Mouse (Mus musculus) frontal cortex, postnatal 36 days (tissue): ENCODE data around the gene Sestd1.

Experiments used
- DNase-seq, 2 experiments: peaks; one replicate each; pipeline ENCODE4 v3.0.0; 2022; ENCODE audit warnings: low spot score in 2 of 2

Gene Sestd1

DNA sequence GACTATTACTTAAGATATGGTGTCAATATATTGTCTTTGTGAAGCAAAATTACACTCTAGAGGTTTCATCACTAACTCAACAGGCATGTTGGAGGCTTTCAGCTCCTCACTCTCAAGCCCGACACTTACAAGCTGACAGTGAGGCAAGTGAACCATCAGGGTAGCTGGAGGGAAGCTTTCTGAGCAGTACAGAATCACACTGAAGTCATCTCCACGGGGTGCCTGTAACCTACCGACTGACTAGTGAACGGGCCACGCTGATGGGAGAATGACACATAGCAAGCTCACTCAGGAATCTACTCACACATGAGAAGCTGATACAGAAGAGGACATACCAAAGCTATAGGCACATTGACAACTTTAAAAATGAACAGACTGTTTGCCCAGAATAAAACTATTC lies 67.5 kb downstream of the Sestd1 start:
- no peak for DNase-seq

DNA sequence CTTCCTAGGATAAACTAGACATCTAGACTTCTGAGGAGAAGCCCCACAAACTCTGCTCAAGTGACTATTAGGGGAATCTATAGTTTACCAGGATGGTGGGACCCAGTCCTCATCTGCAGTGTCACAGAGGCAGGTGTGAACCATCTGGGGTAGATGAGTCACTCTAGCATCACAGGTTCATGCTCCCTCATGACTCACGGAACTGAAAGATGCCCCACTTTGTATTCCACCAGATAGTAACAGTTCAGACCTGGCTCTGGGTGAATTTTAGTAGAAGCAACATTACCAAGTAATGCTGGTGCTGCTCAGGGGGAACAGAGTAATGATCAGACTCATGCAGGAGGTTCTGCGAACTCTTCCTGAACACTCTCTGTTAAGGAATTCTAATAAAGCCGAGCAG lies 73.4 kb downstream of the Sestd1 start:
- DNase-seq: no peak

DNA sequence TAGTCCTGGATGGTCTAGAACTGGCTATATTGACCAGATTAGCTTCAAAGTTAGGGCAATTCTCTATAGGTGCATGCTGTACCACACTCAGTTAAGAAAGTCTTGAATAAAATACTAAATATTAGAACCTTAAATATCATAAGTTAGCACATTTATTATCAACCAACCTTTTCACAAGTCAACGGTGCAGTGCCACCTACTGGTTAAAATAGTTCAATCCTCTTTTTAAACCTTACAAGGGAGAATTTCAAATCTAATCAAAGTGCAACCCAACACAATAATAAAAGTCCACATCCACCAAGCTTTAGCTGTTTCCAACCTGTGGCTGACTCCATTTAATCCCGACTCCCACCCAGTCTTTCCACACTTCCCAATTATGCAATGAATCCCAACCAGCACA lies 76.5 kb downstream of the Sestd1 start:
- no peak for DNase-seq

GRCm38 (mm10) chr2:77201900-77202299 lies 78.5 kb downstream of the Sestd1 start:
- no peak for DNase-seq

GRCm38 (mm10) chr2:77200958-77201614 lies 79.3 kb downstream of the Sestd1 start:
- DNase-seq: no peak

DNA sequence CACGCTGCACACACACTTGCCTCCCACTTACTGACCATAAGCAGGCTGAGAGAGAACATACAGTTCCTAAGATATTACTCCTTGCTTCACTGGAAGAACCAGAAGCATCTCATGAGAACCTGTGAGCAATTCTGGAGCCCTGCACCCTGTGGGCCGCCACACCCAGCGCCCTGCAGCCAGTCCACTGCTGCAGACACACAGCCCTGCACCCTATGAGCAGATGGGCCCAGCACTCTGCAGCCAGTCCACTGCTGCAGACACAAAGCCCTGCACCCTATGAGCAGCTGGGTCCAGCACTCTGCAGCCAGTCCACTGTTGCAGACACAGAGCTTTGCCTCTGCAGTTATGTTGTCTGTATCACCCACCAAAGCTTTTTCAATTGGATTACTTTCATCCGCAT lies 80.0 kb downstream of the Sestd1 start:
- DNase-seq: no peak

DNA sequence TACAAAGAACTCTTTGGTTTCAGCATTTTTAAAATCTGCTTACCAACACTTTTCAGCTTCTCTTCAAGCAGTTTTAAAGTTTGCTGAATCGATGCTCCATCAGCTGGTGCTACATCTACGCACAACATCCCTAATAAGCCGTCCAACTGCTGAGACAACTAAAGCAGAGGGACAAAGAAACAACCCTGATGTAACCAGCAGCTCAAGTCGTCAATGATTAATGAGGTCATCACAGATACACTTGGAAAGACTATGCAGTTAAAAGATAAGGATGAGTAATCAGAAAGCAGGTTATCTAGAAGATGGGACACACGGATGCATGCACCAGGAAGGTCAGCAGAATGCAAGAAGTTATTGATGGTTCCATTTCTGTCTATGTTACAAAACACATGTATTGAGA lies 82.1 kb downstream of the Sestd1 start:
- no peak for DNase-seq

DNA sequence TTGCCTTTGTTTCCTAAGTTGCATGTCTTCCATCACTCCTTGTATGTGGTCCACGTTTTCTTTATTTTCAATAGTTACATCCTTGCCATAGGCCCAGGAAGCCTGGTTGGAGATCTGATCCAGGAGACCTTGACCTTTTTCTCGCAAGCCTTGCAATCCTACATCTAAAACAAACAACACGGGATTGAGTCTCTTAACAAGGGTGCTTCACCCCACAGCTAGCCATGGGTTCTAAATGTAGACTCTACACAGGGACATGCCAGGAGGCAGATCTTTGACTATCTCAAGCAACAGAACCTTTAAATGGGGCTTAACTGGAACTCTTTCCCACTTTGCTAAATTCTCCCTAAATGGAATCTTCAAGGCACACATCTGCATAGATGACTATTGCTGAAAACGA lies 83.6 kb downstream of the Sestd1 start:
- no peak for DNase-seq

DNA sequence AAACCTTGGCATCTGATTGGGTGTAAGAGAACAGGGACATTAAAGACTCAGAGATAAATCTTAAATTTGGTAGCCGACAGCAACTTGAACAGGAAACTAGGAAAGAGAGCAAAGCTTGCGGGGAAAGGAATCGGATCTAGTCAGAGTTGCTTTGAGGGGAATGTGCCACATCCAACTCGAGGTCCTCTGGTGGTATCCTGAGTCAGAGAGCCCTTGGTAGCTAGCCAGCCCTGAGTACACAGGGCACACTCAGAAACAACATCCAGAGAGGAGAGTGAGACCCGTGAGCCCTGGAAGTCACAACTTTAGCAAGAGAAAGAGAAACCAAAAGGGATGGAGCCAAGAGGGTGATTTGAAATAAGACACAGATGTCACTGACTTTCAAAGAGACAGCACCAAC lies 85.3 kb downstream of the Sestd1 start:
- DNase-seq: no peak

DNA sequence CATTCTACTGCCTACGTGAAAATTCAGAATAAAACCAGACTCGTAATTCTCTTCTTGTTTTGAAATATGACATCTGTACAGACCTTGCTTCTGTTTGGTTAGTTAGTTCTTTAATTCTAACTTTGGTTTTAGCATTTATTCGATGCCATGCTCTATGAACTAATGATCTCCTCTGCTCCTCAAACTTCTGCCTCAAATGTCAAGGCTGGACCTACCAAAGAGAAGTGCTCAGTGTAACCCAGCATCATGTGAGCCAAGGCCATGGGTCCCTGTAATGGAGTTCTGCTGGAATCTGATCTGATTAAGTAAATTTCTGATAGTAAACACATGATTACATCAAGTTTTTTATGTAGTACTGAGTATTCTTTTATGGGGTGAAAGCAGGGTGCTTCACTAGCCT lies 88.6 kb downstream of the Sestd1 start:
- DNase-seq: no peak

DNA sequence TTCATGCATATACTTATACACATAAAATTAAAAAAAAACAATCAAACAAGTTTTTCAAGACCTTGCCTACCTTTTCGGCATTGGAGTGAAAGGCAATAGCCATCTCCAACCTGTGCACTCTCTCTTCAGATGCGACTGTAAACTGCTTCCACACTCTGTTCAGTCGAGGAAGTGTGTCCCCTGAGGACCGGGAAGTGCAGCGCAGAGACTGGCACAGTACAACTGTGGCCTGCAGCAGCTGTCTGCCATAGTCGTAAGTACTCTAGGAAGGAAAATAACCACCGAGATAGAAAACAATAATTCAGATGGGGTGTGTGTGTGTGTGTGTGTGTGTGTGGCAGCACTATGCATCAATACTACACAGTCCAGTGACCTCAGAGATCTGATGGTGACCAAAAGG lies 89.5 kb downstream of the Sestd1 start:
- DNase-seq: no peak

GRCm38 (mm10) chr2:77190301-77190700 lies 90.1 kb downstream of the Sestd1 start:
- no peak for DNase-seq

DNA sequence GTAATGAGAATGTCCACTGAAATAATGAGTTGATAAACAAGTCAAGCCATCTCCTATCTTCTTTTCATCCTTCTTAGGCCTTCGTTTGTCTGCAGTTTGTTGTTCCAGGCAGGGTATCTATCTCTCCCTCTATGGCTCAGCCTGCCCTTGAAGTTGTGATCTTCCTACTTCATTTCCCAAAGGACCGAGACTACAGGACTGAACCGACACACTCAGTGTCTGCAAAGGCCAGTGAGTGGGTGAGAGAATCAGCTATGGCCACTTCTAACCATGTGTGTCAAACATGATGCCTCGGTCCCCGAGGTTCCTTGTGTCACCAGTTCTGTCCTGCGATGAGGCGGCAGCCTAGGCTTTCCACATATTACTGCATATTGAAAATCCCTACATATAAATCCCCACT lies 90.7 kb downstream of the Sestd1 start:
- DNase-seq: no peak

DNA sequence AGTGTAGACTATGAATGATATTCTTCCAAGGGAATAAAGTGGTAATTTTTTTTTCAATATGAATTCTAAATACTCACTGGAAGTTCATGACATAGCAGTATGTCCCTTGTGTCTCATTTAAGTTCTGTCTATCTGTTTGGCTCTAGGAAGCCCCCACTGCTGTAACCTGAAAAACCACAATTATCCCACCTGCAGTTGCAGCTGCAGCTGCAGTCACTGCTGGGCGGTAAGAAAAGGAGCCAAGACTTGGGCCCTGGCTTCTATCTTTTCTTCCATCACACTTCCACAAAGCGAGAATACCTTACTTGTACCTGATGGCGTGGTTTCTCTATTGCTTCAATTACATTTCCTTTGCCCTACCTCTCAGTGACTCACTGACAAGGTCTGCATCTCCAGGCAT lies 92.9 kb downstream of the Sestd1 start:
- DNase-seq: no peak

DNA sequence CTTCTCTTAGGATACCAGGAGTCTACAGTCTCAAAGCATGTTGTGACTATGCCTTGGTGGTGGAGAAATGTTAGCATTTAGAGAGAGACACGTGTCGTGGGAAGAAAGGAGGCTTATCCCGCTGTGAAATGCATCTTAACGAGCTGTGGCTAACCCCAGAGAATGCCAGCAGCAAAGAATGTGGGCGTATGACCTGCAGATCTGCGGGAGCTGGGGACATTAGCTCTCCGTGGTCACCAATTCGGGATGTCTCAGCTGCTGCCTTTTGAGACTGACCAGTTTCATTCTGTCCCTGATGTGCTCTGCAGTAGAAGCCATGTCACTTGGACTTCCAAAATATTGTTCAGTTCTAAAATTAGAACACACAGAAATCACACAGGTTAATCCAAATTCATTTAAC lies 93.5 kb downstream of the Sestd1 start:
- no peak for DNase-seq

GRCm38 (mm10) chr2:77184049-77184571 lies 96.3 kb downstream of the Sestd1 start:
- no peak for DNase-seq

DNA sequence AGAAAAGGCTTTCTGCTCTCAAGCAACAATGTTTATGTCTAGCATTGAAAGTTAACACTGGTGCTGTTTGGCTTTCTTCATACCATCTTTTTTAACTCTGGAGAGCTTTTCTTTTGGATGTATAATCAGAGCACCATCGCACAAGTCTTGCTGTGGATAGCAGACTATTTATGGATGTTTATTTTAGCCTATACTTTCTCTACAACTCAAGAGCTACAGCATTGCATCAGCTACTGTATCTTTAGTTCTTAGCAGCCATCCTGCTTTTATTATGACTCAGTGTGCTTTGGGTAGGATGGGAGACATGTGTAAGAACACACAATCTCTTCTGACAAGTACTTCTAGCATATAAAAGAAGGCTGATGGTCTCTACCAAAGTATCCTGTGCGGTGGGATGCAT lies 96.7 kb downstream of the Sestd1 start:
- DNase-seq: no peak

- no peak for DNase-seq
These were observed 97.4 kb downstream of the Sestd1 start for GRCm38 (mm10) chr2:77182996-77183380.

GRCm38 (mm10) chr2:77182271-77182995 lies 98.0 kb downstream of the Sestd1 start:
- DNase-seq: no peak

DNA sequence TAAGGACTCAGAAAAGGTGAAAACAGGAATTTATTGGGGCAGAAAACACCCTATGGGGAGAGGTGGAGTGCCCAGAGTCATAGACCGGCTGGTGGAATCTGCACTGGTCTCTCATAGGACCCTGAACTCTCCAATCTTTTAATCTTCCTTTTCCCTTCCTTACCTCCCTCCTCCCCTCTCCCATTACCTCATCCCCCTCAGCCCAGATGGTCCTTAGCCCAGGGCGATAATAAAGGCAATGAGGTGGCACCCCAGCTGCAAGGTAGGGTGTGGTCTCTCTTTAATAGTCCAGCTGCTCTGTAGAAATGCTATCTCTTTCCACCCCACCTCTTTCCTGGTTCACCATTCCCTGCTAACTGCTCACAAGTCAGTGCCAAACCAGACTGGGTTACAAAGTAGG lies 102.9 kb downstream of the Sestd1 start:
- DNase-seq: no peak

GRCm38 (mm10) chr2:77176413-77176812 lies 104.0 kb downstream of the Sestd1 start:
- DNase-seq: no peak

DNA sequence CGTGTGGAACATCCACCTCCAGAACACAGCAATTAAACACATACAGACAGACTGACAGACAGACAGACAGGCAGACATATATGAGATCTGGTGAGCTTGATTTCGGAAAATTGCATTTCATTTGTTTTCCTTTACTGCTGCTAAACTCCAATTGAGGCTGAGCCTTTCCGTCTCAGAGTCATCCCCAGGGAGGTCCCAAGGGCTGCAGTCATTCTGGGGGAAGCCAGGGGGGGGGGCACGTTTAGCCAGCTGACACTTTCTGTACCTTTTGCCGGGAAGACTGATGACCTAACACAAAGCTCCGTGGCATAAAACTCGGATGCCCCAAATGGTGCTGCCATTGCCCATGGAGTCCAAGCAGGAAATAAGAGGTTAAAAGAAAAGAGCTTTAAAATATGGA lies 105.0 kb downstream of the Sestd1 start:
- no peak for DNase-seq

- DNase-seq: no peak
These were observed 106.1 kb downstream of the Sestd1 start for GRCm38 (mm10) chr2:77174313-77174712.

- DNase-seq: no peak
These were observed 106.6 kb downstream of the Sestd1 start for GRCm38 (mm10) chr2:77173821-77174220.
